Mouse (Mus musculus): ENCODE data around the gene Gm28308.

Gene Gm28308

DNA sequence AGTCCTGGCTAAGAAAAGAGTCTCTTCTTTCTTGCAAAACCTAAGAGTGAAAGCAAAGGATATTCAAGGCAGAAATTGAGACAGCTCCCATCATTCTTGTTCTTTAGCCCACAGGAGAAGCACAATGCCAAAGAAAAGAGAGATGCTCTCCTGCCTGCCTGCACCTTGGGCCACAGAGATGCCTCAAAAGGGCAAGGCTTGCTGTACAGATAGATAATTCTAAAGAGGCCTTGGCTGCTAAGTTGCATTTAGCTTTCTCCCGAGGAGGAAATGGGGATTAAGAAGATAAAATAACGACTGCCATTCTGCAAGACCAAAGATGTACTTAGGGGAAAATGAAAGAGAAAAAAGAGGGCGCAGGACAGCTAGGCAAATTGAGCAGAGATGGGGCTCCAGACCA is 33.8 kb upstream of the Gm28308 start:
- DNase-seq (ENCODE audit: low spot score in 2 of 2), result no peak

DNA sequence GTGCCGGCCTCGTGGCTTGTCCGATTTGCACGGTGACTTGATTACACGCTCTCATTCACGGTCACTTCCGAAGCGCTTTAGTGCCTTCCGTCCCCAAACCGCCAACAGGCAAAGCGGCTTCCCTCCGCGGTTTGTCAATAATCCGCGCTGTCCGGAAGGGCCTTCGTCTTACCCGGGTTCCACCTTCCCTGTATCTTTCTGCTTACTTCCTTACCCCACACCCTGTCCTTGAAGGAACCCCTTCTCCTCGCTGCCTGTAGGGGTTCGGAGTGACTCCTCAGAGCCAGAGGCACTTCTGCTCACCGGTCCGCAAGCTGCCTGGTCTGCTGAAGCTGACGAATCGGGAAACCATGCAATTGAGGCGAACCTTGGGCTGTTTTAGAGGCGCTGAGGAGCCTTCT is 33.3 kb upstream of the Gm28308 start:
- DNase-seq (ENCODE audit: low spot score in 2 of 2), result no peak

DNA sequence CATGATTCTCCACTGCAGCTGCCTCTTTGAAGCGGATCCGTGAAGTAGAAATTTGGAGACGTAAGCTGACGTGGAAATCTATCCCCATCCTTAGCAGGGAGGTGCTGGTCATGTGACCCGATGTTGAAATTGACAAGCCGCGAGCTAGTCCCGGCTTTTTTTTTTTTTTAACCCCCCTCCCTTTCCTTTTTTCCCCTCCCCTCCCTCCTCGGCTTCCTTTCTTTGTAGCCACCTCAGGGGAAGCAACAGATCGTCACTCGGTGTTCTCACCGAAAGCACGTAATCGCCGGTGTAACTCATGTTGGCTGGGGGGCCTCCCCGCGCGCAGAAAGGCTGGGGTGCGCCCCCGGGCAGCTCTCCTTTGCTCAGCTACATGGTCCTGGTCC is 32.6 kb upstream of the Gm28308 start, which contains the start of gene Hoxa11:
Gene Hoxa11, minus strand, starts transcription at position 54 of the 386 bp plus-strand sequence.
- no peak for DNase-seq (ENCODE audit: low spot score in 2 of 2)

DNA sequence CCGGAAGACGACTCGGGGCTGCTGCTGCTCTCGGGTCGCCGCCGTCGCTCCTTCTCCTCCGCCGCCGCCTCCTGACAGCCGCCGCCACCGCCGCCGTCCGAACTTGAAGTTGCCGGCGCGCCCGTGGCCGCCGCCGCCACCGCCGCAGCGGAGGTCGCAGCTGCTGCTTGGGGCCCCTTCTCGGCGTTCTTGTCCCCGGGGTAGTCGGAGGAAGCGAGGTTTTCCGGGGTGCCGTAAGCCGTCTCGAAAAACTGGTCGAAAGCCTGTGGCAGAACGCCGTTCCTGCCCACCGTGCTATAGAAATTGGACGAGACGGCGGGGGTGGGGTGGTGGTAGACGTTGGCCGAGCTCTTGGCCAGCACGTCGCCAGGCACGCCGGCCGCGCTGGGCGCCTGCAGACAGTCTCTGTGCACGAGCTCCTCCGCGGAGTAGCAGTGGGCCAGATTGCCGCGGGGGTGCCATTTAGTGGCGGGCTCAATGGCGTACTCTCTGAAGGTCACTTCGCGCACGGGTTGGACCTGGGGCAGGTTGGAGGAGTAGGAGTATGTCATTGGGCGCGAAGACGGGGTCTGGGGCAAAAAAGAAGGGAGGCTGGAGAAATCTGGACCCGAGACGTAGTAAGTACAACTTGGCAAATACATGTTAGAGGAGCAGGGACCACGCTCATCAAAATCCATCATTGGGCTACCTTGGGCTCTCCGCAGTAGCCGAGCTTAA is 32.1 kb upstream of the Gm28308 start:
- DNase-seq (ENCODE audit: low spot score in 2 of 2), result no peak

DNA sequence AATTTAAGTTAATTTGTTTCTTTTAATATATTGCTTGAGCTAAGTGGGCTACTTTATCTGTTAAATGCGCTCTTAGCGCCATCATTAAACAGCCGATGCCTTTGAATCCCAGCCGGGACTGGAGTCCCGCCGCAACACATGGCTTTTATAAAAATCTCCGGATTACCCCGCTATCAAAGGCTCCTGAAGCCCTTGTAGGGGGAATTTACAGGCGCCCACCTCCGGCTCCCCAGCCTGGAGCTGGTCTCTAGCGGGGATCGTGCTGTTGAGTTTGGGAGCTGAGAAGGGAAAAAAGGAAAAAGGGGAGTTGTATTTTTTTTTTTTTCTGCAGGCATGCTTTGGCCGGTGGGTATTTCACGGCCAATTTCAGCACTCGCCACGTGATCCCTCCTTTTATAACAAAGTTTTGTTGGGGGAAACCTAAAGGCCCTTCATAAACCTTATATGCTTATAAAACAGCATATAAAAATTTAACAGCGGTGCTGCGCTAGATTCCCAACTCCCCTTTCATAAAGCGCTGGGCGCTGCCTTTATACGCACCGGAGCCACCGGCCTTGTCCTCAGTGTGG is 31.4 kb upstream of the Gm28308 start:
- DNase-seq (ENCODE audit: low spot score in 2 of 2), result no peak

DNA sequence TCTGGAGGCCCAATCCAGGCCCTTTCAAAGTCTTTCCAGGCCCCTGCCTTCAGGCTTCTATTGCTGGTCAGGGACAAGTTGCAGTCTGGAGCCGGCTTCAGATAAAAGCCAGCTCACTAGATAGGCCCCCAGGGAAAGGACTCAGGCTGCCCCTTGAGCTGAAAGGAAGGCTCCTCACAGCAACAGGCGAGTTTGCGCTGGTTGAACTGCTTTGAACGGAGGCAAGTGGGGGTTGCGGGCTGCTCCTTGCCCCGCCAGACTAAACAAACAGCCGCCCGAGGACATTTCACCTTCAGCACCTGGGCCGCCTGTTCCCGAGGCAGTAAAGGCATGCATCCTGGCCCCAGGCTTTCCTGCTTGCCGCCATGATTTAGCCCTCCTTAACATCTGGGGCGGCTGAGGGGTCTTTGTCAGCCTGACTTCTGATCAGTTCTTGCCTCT is 30.6 kb upstream of the Gm28308 start:
- no peak for DNase-seq (ENCODE audit: low spot score in 2 of 2)

DNA sequence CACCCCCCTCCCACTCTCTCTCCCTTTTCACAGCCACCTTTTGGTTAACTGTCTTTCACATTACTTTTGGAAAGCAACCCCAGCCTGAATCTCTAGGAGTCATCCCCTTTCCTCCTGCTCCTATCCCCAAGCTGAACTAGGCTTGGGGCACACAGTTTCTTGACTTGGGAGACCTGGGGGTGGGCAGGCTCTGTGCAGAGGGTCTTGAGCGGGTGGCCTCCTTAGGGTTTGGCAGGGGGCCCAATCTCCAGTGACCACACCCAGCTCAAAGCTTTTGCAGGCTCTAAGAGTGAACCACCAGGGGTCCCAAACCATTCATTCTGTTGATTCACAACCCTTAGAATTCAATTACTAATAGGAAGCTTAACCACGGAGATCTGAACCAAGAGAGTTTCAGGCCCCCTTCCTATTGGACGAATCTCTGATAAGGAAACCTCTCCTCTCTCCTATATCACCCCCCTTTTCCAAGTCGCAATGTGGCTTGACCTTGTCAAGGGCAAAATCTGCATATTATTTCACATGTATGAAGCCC is 29.7 kb upstream of the Gm28308 start:
- no peak for DNase-seq (ENCODE audit: low spot score in 2 of 2)

DNA sequence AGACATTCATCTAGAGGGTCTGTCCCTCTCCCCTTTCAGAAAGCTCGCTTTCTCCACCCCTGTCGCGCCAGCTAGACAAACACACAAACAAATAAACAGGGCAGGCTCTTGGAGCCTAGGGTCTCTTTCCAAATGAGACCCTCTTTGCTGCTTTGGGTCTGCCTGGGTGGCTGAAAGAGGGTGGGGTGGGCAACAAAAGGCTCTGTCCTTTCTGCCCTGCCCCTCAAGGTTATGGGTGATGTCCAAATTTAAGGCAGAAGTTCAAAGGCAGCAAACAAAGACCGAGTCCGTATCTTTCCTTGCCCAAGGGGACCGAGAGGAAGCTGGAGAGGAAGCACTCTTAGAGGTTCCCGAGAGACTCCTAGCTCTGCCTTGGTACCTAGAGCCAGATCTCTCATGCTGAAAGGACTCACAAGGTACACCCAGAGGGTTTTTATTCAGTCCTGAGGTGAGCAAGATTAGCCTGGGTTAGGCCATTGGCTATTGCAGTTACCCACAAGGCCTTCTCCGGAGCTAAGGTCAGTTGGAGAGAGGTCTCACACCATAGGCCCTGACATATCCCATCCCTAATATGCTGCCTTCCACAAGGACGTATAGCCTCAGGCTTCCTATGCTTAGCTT is 28.0 kb upstream of the Gm28308 start:
- no peak for DNase-seq (ENCODE audit: low spot score in 2 of 2)

DNA sequence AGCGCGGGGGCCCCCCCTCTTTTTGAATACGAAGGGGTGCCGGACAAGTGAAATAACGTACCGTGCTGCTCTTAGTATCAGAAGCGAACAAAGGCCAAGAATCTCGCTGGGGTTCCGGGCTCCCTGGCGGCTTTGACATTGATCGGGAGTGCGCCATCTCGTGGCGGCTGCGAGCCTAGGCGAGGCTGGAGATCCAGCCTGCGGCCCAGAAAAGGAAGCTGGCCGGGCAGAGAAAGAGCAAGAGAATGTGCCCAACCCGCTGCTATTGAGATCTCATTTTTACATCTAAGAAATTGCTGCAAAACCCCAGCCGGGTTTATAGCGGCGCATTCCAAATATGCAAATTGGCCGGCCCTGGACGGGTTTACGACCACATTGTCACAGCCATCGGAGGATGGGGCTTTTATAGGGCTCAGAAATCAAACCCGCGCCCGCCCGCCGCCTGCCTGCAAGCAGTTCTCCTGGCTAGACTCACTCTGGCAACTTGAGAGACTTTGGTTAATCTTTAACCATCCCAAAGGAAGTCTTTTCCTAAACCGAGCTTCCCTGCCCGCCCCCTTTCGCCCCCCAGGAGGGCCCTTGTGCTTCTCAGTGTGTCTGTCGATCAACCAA is 27.4 kb upstream of the Gm28308 start, which contains the start of gene Hoxa10:
Gene Hoxa10, minus strand, starts transcription at position 466 of the 612 bp plus-strand sequence.
- peak in 1 of 2 experiments; percentile 68 for DNase-seq (ENCODE audit: low spot score in 2 of 2)

DNA sequence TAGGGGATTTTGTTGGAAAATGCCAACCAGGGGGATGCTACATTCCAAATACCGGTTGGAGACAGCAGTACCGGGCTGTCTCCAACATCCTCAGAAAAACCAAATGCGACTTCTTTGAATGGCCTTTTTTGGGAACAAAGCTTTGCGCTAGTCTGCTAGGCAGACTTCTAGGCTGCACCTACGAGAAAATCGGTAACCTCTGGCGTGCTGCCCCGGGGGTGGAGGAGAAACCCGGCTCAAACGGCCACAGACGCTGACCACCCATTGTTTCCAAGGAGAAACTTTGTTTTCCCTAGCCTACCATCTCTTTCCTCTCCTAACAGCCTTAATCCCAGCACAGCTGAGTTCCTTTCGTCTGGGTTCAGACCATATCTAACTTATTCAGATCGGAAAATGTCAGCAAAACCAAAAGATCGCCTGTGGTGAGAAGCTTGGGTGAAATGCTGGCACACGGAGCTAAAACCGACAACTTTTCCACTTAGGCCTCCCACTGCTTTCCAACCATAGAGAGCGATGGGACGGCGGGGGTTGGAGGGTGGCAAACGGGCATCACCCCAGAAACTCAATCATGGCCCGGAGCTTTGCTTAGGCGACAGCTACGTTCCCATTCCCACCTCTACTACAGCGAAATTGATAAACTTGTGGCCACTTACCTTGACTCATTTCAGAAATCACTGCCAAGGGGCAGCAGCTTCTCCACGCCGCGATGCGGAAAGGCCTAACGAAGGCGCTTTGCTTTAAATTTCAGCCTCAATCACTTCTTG is 26.7 kb upstream of the Gm28308 start:
- DNase-seq (ENCODE audit: low spot score in 2 of 2), result no peak

DNA sequence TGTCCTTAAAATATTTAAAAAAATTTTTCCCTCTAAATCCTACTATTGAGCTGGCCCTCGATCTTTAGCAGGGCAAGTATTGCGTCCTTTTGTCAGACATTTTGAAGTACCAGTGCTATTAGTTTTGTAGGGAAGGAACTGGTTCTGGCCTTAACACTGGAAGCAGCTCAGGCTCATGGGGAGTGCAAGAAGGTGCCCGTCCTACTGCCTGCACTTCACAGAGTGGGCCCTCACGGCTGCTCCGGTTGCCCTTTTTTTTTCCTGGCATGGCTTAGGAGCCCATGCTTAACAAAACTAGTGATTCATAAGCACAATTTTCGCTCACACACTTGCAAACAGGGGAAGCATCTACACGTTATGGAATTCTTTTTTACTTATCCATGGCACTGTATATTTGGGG is 25.8 kb upstream of the Gm28308 start:
- no peak for DNase-seq (ENCODE audit: low spot score in 2 of 2)

DNA sequence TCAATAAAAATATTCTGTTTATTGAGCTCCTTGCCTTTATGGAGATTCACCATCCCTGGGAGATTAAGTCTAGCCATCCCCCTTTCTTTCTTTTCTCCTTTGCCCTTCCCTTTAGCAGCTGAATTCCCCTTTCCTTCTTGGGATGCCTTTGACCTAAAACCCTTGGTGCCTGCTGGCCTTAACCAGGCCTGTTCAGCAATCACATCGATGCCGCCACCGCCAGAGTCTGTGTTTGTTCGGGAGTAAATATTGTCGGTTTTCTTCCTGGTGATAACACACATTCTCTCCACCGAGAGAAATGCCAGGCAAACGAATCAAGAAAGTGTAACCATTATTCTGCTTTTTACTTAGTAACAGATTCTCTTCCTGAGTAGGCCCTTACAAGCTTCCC is 25.0 kb upstream of the Gm28308 start:
- no peak for DNase-seq (ENCODE audit: low spot score in 2 of 2)

DNA sequence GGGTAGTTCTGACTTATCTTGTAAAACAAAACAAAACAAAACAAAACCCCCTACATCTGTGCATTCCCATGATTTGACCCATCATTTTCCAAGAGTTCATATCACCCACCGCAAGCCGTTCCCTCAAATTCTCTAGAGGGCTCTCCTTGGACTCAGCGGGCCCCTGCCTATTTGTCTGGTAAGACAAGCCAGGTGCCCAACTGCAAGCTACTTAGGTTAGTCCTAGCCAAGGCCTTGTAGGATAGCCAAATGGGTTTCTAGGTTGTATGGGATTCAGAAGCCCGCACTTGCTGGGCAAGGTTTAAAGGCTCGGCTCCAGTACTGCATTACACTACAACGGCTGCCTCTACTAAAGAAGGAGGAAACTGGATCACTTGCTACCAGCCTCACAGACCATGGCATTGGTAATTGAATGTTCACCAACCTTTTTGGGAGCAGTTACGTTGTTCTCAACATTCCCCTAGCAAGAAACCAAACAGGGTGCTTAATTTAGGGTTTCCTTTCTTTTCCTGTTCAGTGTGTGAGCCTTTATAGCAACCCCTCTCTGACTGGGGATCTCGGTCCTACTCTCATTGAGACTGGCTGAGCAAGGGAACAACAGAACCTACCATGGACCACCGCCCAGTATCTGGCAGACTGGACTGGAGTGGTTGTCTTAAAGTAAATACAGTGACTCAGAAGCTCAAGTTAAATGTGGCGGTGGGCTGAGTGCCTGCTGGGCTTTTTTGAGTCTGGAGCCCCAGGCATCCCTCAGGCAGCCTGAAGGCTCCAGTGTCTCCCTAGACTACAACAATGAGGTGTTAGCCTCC is 24.4 kb upstream of the Gm28308 start:
- no peak for DNase-seq (ENCODE audit: low spot score in 2 of 2)

DNA sequence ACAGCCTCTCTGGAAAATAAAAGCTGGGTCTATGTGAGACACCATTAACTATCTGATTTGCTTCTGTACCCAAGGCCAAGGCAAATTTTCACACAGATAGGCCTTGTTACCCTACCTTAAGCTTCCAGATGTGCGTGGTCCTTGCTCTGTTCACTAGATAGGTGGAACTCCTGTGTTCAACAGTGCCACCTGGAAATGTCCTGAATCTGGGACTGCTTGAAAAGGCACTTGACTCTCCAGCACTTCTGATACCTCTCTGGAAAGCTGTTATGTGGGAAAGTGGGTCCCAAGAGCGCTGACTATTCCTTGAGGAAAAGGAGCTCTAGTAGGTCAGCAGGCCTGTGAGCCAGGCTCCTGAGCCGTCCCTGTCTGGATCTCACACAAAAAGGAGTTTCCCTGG is 23.7 kb upstream of the Gm28308 start:
- no peak for DNase-seq (ENCODE audit: low spot score in 2 of 2)

DNA sequence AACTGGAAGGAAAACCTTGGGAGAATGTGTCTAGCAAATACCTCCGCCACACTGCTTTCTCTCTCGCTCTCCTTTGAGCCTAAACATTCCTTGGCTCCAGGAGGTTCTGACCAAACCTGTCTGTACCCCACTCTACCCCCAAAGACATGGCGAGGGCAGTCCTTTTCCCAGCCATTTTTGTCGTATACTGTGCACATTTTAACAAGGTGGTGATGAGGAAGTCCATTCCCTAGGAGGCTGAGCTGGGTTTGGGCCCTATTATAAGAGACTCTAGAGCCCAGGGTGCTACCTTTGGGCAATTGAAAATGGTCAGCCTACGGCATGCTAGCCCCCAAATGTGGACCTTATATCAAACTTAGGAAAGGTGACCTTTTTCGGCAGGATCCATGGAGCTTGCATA is 22.7 kb upstream of the Gm28308 start:
- no peak for DNase-seq (ENCODE audit: low spot score in 2 of 2)

DNA sequence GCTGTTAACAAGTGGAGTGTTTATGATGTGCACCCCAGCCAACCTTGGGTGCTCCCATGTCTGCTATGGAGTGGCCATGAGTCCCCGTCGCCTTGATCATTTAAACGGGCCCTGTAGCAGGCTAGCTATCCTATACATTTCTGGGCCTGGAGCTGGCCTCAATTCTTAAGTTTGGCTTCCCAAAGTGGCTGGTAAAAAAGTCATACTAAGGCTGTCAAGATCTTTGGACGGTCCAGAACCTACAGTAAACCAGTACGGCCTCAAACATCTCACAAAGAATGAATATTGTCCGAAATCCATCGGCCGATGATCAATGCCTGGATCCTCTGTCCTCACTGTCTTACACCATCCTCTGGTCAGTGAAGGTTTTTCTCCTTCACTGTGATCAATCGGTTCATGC is 22.1 kb upstream of the Gm28308 start:
- DNase-seq (ENCODE audit: low spot score in 2 of 2), result no peak

DNA sequence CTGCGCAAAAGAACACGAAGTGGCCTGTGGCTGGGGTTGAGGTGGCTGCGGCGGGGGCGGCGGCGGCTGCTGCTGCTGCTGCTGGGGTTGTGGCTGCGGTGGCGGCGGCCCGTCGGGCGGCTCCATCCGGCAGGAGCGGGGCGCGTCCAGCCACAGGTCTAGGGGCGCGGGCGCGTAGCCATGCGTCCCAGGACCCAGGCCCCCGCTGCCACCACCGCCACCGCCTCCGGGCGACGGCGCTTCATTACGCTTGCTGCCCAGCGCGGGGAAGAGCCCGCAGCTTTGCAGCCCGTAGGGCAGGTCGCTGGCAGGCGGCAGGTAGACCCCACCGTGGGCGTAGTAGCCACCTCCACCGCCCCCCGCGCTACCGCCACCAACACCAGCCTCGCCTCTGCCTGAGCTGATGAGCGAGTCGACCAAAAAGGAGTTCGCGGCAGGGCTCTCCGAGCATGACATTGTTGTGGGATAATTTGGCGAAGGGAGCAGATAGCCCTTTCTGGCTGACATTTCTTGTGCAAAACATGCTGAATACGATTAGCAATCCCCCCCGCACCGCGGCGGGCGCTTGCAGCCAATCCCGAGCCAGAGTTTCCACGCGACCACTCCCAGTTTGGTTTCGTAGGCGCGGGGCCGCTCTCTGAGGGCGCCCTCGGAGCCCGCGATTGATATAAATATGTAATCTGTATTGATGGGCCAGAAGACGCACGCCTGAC is 21.4 kb upstream of the Gm28308 start:
- DNase-seq (ENCODE audit: low spot score in 2 of 2), result no peak

DNA sequence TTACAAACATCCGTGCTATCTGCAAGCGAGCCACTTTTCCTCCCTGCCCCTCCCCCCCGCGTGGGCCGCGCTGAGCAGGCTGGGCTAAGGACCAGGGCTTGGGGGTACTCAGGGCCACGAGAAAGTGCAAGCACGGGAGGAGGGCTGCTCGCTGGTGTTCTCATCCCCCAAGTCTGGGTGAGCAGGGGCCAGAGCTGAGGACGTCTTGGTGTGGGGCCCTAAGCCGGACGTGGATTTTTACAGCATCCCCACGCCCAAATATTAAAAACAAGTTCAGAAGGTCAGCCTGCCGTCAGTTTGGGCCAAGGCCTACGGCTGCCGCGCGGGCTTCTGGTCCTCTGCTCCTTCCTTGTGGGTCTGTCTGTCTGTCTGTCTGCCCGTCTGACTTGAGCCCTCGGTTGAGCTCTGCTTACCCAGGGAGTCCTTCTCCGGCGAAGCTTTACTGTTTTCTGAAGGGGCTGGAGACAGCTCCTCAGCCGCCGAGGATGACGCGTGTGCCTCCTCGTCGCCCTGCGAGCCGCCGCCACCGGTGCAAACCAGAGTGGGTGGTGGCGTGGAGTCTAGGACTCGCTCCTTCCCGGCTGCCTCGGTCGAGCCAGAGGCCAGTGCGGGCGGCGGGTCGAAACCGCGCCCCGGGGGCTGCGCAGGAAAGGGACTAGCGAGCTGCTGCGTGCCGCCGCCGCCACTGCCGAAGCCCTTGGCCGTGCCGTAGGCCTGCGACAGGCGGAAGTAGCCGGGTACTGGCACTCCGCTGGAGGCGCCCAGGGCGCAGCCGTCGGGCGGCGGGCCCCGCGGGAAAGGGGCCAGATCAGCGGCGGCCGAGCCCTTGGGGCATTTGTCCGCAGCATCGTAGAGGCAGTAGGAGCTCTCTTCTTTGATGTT is 20.6 kb upstream of the Gm28308 start:
- DNase-seq (ENCODE audit: low spot score in 2 of 2), result no peak

DNA sequence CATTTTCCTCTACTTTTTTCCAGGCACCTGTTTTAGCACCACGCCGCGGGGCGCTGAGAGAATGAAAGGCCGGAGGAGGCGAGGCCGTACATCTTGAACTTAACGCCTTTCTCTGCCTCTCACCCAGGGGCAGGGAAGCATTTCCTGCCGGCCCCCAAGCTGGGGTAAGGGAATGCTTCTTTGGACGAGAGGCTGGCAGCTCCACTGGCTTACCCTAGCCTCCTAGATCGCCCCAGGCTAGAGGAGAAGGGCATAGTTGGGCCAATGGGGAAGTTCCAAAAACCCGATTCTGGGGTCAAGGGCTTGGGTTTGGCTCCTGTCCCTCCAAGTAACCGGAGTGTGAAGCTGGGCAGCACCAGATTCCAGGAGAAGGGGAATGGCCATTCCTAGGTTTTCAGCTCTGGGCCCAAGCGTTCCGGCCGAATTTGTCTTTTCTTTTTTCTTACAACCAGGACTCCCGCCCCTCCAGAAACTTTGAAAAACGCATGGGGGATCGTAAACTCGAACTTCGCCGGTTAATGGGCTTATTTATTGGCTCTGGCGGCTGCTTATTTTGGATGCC is 19.9 kb upstream of the Gm28308 start:
- DNase-seq (ENCODE audit: low spot score in 2 of 2), result no peak
